Mouse (Mus musculus): ENCODE results near the gene Adarb2. TPM values are rescaled to one million over a fixed set of nuclear protein-coding genes. Genes with fewer than 3 reads are reported as not detected.

The Adarb2 gene
- polyA plus RNA-seq, 1 experiment, result not detected

DNA sequence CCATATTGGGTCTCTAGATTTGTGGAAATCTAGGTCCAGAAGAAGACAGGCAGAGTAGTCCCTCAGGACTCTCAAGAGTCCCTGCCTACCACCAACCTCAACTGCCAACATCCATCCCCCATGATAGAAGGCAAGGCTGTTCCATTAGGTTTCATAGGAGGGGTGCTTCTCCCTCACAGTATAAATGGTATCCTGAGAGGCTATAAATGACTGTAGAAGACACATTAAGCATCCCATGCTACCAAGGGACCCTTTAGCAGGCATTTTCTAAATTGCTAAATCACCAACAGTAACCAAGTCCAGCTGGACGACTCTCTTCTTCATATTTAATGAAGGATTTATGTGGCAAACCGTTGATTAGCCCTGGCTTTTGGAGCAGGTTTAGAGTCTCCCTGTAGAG is 446.6 kb downstream of the Adarb2 start:
- H3K27ac ChIP-seq (ENCODE audit: insufficient read depth, low read depth, low read length), result no peak overlapping the region
- no peak overlapping the region for H3K4me3 ChIP-seq (ENCODE audit: insufficient read depth, low read depth, low read length)
- WGBS, result 70% methylated on average over 2 of the region's 2 CpGs
- TF ChIP-seq POLR2A (IDR thresholded peaks at IDR 0.05; ENCODE audit: insufficient read depth, low read depth, low read length) (no peak), CTCF (IDR thresholded peaks at IDR 0.05; ENCODE audit: insufficient read depth, low read depth, low read length) (no peak)
- H3K4me1 ChIP-seq (ENCODE audit: control insufficient read depth, insufficient read depth, low read length), result no peaks in the 10 kb centered on the region; the same call in 1 of the 2 replicates

DNA sequence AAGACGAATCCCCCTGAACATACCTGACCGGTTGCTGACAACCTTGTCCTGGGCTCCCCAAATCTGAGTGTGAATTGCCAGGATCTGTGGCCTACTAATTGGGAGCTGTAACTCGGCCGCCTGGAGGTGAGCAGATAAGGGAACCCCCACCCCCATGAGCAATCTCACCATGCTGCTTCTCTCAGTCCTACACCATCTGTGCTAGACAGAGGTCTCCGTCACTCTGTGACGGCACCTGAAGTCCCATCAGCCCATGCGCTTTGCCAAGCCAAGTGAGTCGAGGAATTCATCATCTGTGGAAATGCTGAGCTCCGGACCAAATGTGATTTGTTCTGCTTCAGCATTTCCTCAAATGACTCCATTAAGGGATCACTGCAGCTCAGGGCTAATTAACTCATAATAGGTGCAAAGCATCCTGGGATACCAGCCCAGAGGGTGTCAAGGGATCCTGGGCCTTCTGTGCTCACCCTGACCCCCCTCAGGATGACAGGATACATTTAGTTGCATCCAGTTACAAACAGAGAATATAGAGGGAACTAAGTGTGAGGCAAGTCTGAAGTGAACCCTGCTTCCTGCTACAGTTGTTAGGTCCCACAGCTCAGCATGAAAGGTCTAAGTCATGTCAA is 462.1 kb downstream of the Adarb2 start:
- Histone ChIP-seq H3K4me3 (ENCODE audit: insufficient read depth, low read depth, low read length) (no peak overlapping the region), H3K27ac (ENCODE audit: insufficient read depth, low read depth, low read length) (no peak overlapping the region), H3K4me1 (ENCODE audit: control insufficient read depth, insufficient read depth, low read length) (no peaks in the 10 kb centered on the region)
- WGBS, result 90% methylated on average over 9 of the region's 9 CpGs
- TF ChIP-seq POLR2A (IDR thresholded peaks at IDR 0.05; ENCODE audit: insufficient read depth, low read depth, low read length), result no peak
- no peak for TF ChIP-seq CTCF (IDR thresholded peaks at IDR 0.05; ENCODE audit: insufficient read depth, low read depth, low read length)

DNA sequence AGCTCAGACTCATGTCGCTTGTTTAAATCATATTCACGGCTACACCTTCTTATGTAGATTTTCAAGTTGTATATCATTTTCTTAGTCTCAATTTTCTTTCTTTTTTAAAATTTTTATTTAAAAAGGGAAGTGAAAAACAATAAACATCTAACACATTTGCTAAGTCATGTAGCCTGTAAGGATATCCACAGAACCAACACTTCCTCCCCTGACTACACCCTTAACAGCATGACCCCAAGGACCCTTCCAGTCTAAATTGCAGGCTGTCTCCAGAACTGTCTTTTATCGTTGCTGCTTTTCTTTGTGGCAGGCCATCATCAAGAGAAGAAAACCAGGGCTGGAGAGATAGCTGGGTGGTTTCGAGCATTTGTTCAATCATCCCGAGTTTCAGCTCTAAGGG is 474.5 kb downstream of the Adarb2 start:
- no peak for TF ChIP-seq POLR2A (IDR thresholded peaks at IDR 0.05; ENCODE audit: insufficient read depth, low read depth, low read length)
- TF ChIP-seq CTCF (IDR thresholded peaks at IDR 0.05; ENCODE audit: insufficient read depth, low read depth, low read length), result no peak
- WGBS, result 73% methylated on average over 5 of the region's 5 CpGs

DNA sequence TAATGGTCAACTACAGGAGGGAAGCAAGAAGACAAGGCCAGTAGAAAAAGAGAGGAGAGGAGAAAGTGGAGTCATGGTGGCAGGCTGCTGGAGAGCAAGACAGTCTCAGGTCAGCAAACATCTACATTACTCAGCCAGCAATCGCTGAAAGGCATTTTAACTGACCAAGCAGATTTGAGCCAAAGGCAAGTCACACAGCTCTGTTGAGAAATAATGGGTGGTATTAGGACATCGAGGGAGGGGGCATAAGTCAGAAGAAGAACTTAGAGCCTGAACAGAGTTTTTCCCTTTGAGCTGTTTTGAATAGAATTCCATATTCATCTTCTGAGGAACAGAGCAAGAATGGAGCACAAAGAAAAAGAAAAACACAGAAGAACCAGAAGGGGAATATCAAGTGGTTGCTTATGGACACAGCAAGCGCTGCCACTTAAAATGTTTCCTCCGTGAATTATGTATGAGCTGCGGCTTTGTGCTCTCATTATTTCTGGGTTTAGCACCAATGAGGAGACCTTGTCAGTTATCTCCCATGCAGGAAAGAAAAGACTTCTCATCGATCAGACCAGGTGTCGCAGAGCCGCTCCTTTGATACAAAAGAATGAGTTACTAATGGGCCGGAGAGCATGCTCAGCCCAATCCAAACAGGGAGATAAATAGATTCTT is 477.9 kb downstream of the Adarb2 start:
- Histone ChIP-seq H3K27ac (ENCODE audit: insufficient read depth, low read depth, low read length) (no peak overlapping the region), H3K4me1 (ENCODE audit: control insufficient read depth, insufficient read depth, low read length) (no peaks in the 10 kb centered on the region), H3K4me3 (ENCODE audit: insufficient read depth, low read depth, low read length) (no peak overlapping the region)
- no peak for TF ChIP-seq CTCF (IDR thresholded peaks at IDR 0.05; ENCODE audit: insufficient read depth, low read depth, low read length)
- no peak for TF ChIP-seq POLR2A (IDR thresholded peaks at IDR 0.05; ENCODE audit: insufficient read depth, low read depth, low read length)
- WGBS, result 68% methylated on average over 9 of the region's 9 CpGs

More for the DNA sequence above, 474.5 kb downstream of the Adarb2 start:
- Histone ChIP-seq H3K4me3 (ENCODE audit: insufficient read depth, low read depth, low read length) (no peak overlapping the region), H3K27ac (ENCODE audit: insufficient read depth, low read depth, low read length) (no peak overlapping the region), H3K4me1 (ENCODE audit: control insufficient read depth, insufficient read depth, low read length) (no peaks in the 10 kb centered on the region)

DNA sequence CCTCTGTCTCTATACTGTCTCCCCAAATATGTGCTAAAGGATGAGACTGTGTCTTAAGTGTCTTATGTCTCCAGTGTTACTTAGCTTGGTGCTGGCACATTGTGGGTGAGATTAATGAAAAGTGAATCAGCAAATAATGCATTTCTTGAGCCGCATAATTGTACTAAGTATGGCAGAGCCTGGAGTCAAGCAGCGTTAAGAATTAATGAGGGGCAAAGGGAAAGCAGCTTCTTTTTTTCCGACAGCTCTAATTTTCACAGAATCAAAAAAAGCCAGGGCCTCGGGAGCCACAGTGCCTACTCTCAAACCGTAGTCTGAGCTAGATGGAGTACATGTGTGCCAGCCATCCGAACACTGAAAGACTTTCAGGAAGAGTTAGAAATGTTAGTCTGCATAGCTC is 488.8 kb downstream of the Adarb2 start:
- Histone ChIP-seq H3K4me1 (ENCODE audit: control insufficient read depth, insufficient read depth, low read length) (peaks cover 6% of the 10 kb centered on the region), H3K4me3 (ENCODE audit: insufficient read depth, low read depth, low read length) (no peak overlapping the region), H3K27ac (ENCODE audit: insufficient read depth, low read depth, low read length) (no peak overlapping the region)
- TF ChIP-seq POLR2A (IDR thresholded peaks at IDR 0.05; ENCODE audit: insufficient read depth, low read depth, low read length) (no peak), CTCF (IDR thresholded peaks at IDR 0.05; ENCODE audit: insufficient read depth, low read depth, low read length) (no peak)
- WGBS, result 29% methylated on average over 6 of the region's 6 CpGs

DNA sequence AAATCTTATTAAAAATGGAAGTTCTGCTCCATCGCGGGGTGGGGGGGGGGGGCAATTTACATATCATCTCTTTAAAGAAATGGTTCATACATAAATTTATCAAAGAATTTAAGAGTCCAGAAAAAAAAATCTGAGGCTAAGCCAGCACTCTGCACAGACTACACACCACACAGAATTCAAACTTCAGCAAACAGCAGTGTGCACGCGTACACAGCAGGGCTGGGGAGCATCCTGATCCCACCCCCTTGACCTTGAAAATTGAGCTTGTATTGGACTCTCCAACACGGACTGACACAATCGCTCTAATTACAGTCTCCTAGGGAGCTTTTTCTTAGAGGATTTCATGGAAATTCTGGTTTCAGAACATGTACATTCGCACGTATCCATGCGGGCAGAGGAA is 490.1 kb downstream of the Adarb2 start:
- Histone ChIP-seq H3K4me1 (ENCODE audit: control insufficient read depth, insufficient read depth, low read length) (peaks cover 6% of the 10 kb centered on the region), H3K27ac (ENCODE audit: insufficient read depth, low read depth, low read length) (no peak overlapping the region), H3K4me3 (ENCODE audit: insufficient read depth, low read depth, low read length) (no peak overlapping the region)
- WGBS, result 64% methylated on average over 9 of the region's 9 CpGs
- no peak for TF ChIP-seq CTCF (IDR thresholded peaks at IDR 0.05; ENCODE audit: insufficient read depth, low read depth, low read length)

DNA sequence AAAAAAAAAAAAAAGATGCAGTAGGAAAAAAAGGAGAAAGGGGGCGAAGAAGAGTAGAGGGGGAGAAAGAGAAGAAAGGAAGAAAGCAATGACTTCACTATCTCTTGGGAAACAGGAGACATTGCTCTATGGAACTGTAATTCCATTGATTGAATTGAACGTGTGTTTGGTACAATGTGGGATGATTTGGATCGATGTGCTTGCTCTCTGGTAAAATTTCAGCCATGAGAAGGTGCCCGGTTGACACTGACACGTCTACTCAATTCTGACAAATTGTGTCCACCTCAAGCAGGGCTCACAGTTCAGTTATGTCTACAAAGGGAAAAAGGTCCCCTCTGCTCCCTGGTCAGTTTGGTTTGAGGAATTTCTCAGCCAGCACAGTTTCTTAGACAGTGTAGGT is 495.8 kb downstream of the Adarb2 start:
- H3K4me1 ChIP-seq (ENCODE audit: control insufficient read depth, insufficient read depth, low read length), result no peaks in the 10 kb centered on the region
- 95% methylated on average over 5 of the region's 5 CpGs for WGBS
- H3K4me3 ChIP-seq (ENCODE audit: insufficient read depth, low read depth, low read length), result no peak overlapping the region
- H3K27ac ChIP-seq (ENCODE audit: insufficient read depth, low read depth, low read length), result no peak overlapping the region
- TF ChIP-seq POLR2A (IDR thresholded peaks at IDR 0.05; ENCODE audit: insufficient read depth, low read depth, low read length) (no peak), CTCF (IDR thresholded peaks at IDR 0.05; ENCODE audit: insufficient read depth, low read depth, low read length) (no peak)

DNA sequence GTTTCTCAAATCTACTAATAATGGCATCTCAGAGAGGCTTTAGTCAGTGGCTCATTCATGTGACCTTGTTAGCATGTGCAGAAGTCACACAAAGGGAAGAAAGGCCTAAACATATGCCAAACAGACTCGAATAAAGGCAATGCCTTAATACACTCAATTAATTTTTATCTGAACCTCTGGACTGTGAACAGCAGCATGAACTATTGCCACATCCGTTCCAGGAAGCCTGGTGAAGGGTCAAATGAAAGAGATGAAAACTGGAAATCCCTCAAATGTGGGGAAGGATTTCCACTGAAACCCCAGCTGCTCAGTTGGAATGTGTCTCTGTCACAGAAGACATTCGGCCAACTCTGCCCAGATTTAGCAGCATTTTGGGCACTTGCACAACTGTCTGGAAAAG is 497.2 kb downstream of the Adarb2 start:
- H3K4me3 ChIP-seq (ENCODE audit: insufficient read depth, low read depth, low read length), result no peak overlapping the region
- no peaks in the 10 kb centered on the region for H3K4me1 ChIP-seq (ENCODE audit: control insufficient read depth, insufficient read depth, low read length)
- no peak overlapping the region for H3K27ac ChIP-seq (ENCODE audit: insufficient read depth, low read depth, low read length)
- TF ChIP-seq POLR2A (IDR thresholded peaks at IDR 0.05; ENCODE audit: insufficient read depth, low read depth, low read length), result no peak
- no peak for TF ChIP-seq CTCF (IDR thresholded peaks at IDR 0.05; ENCODE audit: insufficient read depth, low read depth, low read length)
- WGBS, result 51% methylated on average over 3 of the region's 3 CpGs

DNA sequence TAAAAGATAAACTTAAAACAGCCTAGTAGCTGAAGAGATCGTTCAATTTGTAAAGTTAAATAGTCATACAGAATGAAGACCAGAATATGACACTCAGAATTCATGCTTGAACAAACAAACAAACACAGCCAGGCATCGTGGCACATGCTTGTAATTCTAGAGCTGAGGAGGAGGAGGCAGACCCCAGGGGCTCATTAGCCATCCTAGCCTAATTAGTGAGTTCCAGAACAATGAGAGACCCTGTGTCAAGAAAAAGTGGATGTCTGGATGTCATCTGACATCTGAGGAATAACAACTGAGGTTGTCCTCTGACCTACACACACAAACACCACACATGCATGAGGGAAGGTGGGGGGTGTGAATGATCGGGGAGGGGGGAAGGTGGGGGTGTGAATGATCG is 498.3 kb downstream of the Adarb2 start:
- no peak for TF ChIP-seq CTCF (IDR thresholded peaks at IDR 0.05; ENCODE audit: insufficient read depth, low read depth, low read length)
- TF ChIP-seq POLR2A (IDR thresholded peaks at IDR 0.05; ENCODE audit: insufficient read depth, low read depth, low read length), result no peak
- H3K27ac ChIP-seq (ENCODE audit: insufficient read depth, low read depth, low read length), result no peak overlapping the region
- 53% methylated on average over 4 of the region's 4 CpGs for WGBS

More for the DNA sequence above, 498.3 kb downstream of the Adarb2 start:
- Histone ChIP-seq H3K4me1 (ENCODE audit: control insufficient read depth, insufficient read depth, low read length) (no peaks in the 10 kb centered on the region; the same call in 1 of the 2 replicates), H3K4me3 (ENCODE audit: insufficient read depth, low read depth, low read length) (no peak overlapping the region)

All from olfactory bulb, adult 2 months (tissue).